Mouse (Mus musculus) lung, postnatal 36 days (tissue): ENCODE measurements at regions not wholly inside any gene's neighbourhood (a gene's known extent, or its start where the extent isn't known, plus 50 kb on each side); places are given as distances from the start of the nearest gene placed in this dataset.

Experiments
- DNase-seq: peaks from one replicate; pipeline ENCODE4 v3.0.0; 2022; ENCODE audit warnings: mixed read lengths

GRCm38 (mm10) chr13:105377038-105377437, 66.4 kb upstream of the Htr1a start:
- DNase-seq: peak; percentile 74

- DNase-seq: no peak
Measured at GRCm38 (mm10) chr13:105378587-105378986, 64.9 kb upstream of the Htr1a start.

GRCm38 (mm10) chr13:105387016-105387772, 56.2 kb upstream of the Htr1a start:
- DNase-seq: no peak
